Mouse (Mus musculus): ENCODE results near the gene Cadm2. TPM values are rescaled to one million over a fixed set of nuclear protein-coding genes. Genes with fewer than 3 reads are reported as not detected.

Cadm2 gene
- polyA plus RNA-seq, 1 experiment: not detected

DNA sequence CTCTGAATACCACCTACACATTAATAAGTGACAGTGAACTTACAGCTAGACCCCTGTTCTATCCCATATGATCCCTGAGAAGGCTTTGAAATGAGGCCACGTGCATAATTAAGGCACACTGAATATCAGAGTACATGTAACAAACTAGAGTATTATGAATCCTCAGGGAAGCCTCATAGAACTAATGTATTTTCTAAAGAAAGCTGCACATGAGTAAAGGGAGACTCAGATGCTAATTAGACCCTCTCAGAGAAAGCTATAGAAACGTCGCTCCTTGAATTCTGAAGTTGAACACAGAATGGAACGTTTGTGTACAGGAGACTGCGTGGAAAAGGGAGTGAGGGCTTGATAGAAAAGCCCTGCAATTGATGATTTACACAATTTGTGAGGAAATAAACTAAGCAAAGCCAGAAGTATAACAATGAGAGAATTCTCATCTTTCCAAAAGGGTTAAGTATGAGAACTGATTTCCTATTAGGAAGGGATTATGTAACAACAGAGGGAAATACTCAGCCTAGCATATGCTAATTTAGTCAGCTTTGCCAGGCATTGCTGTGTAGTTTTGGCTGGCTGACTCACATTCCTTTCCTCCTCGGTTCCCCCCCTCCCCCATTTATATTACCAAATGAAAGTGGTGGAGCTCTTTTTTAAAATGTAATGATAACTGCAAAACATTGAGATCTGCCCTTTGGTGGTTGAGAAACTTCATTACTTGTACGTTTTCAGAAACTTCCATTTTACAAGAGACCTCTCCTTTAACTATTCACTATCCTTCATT, 9.6 kb downstream of the Cadm2 start:
- Histone ChIP-seq H3K9me3 (ENCODE audit: control insufficient read depth, low read length) (no peaks in the 10 kb centered on the region), H3K36me3 (ENCODE audit: control insufficient read depth) (no peaks in the 10 kb centered on the region), H3K4me1 (ENCODE audit: control insufficient read depth) (no peaks in the 10 kb centered on the region), H3K4me3 (replicated peaks) (no peak overlapping the region), H3K27me3 (ENCODE audit: control insufficient read depth) (peaks cover 2% of the 10 kb centered on the region; the same call in 1 of the 2 replicates)
- TF ChIP-seq TAL1 (IDR thresholded peaks at IDR 0.05; ENCODE audit: low read length): no peak
- TF ChIP-seq GATA1 (IDR thresholded peaks at IDR 0.05; ENCODE audit: low read length): no peak

DNA sequence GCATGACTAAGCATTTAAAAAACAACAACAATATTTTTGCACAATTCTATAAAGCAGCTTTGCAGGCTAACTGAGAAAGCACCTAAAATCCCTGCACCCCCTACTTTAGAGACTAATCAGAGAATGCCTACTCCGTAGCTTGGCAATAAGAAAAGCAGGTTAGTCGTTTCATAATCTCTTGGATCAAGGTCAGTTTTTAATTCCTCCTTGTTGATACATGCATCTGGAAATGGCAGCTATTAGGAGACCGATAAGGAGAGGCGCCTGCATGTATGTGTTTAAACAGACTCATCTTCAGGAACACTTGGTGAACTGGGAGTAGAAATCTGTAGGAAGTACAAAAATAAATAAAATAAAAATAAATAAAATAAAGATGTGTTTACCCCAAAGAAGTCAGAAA, 11.6 kb downstream of the Cadm2 start:
- H3K36me3 ChIP-seq (ENCODE audit: control insufficient read depth): no peaks in the 10 kb centered on the region
- TF ChIP-seq TAL1 (IDR thresholded peaks at IDR 0.05; ENCODE audit: low read length): no peak
- TF ChIP-seq GATA1 (IDR thresholded peaks at IDR 0.05; ENCODE audit: low read length): no peak
- no peaks in the 10 kb centered on the region for H3K4me1 ChIP-seq (ENCODE audit: control insufficient read depth)
- no peaks in the 10 kb centered on the region for H3K27me3 ChIP-seq (ENCODE audit: control insufficient read depth)
- H3K4me3 ChIP-seq (replicated peaks): no peak overlapping the region
- no peaks in the 10 kb centered on the region for H3K9me3 ChIP-seq (ENCODE audit: control insufficient read depth, low read length)

DNA sequence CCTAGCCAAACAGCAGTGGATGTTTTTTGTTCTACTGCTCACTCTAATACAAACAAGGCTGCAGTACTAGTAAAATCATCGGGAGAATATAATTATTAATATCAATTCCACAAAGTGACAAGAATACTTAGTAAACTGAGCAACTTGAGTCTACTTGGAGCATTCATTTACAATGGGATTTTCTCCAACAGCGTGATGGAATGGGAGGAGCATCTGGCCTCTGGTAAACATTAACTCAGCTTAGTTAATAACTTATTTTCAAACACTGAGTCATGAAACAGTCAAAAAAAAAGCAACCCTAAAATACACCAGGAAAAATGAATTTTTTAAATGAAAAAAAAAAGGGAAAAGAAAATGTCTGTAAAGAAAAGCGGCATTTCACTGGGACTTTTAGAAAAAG, 12.2 kb downstream of the Cadm2 start:
- Histone ChIP-seq H3K36me3 (ENCODE audit: control insufficient read depth) (no peaks in the 10 kb centered on the region), H3K9me3 (ENCODE audit: control insufficient read depth, low read length) (no peaks in the 10 kb centered on the region), H3K4me1 (ENCODE audit: control insufficient read depth) (no peaks in the 10 kb centered on the region), H3K4me3 (replicated peaks) (no peak overlapping the region), H3K27me3 (ENCODE audit: control insufficient read depth) (no peaks in the 10 kb centered on the region)
- TF ChIP-seq GATA1 (IDR thresholded peaks at IDR 0.05; ENCODE audit: low read length): no peak
- TF ChIP-seq TAL1 (IDR thresholded peaks at IDR 0.05; ENCODE audit: low read length): no peak

DNA sequence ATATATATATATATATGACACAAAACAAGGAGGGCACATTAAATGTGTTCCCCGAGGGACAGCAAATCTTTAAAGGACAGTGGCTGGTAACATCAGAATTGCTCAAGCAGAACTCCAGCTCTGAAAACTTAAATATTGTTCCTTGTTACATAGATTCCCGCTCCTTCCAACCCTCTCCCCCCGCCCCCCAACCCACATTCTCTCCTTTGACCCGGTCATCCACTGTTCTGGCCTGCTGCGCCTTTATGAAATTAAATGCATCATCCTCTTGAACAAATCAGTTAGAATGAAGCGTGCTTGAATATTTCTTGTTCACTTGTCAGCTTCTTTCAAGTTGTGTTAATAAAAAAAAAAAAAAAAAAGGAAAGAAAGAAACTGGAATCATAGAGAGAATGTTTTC, 15.0 kb downstream of the Cadm2 start:
- Histone ChIP-seq H3K27me3 (ENCODE audit: control insufficient read depth) (no peaks in the 10 kb centered on the region), H3K4me3 (replicated peaks) (no peak overlapping the region), H3K4me1 (ENCODE audit: control insufficient read depth) (no peaks in the 10 kb centered on the region), H3K36me3 (ENCODE audit: control insufficient read depth) (no peaks in the 10 kb centered on the region), H3K9me3 (ENCODE audit: control insufficient read depth, low read length) (no peaks in the 10 kb centered on the region)
- no peak for TF ChIP-seq GATA1 (IDR thresholded peaks at IDR 0.05; ENCODE audit: low read length)
- TF ChIP-seq TAL1 (IDR thresholded peaks at IDR 0.05; ENCODE audit: low read length): no peak

DNA sequence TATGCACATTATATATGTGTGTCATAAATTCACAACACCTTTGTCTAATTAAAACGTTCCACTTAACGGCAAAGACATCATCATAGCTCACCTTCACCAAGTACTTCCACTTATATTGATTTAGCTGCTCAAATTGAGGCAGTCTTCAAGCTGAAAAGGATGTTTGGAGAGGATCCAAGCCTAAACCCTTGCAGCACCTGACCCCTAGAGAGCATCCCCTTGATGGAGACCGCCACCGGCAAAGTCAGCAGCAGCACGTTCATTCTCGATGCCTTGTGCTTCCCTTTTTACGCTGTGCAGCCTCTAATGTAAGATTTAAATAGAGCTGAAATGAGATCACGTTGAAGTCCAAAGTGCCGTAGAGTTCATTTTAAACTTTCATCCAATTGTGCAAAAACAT, 20.7 kb downstream of the Cadm2 start:
- Histone ChIP-seq H3K36me3 (ENCODE audit: control insufficient read depth) (no peaks in the 10 kb centered on the region), H3K9me3 (ENCODE audit: control insufficient read depth, low read length) (no peaks in the 10 kb centered on the region), H3K4me3 (replicated peaks) (no peak overlapping the region), H3K27me3 (ENCODE audit: control insufficient read depth) (no peaks in the 10 kb centered on the region), H3K4me1 (ENCODE audit: control insufficient read depth) (no peaks in the 10 kb centered on the region)
- TF ChIP-seq GATA1 (IDR thresholded peaks at IDR 0.05; ENCODE audit: low read length): no peak
- TF ChIP-seq TAL1 (IDR thresholded peaks at IDR 0.05; ENCODE audit: low read length): no peak

DNA sequence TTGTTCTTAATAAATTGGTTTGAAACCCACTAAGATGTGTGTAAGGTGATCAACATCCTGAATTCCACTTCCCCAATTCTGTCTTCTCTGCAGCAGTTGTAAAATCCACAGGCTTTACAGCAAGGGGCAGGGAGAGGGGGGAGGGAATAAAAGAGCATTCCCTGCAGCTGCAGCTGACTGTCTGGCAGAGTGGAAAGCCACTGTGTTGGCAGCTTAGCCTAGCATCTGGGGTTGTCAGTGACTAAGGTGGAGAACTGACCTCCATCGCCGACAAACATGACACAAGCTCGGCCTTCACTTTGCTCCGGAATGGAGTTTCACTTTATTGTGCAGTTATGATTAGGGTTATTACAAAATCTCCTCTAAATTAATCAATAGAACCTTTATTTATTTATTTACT, 21.9 kb downstream of the Cadm2 start:
- TF ChIP-seq TAL1 (IDR thresholded peaks at IDR 0.05; ENCODE audit: low read length): no peak
- TF ChIP-seq GATA1 (IDR thresholded peaks at IDR 0.05; ENCODE audit: low read length): no peak
- Histone ChIP-seq H3K9me3 (ENCODE audit: control insufficient read depth, low read length) (no peaks in the 10 kb centered on the region), H3K27me3 (ENCODE audit: control insufficient read depth) (no peaks in the 10 kb centered on the region), H3K4me1 (ENCODE audit: control insufficient read depth) (no peaks in the 10 kb centered on the region), H3K36me3 (ENCODE audit: control insufficient read depth) (no peaks in the 10 kb centered on the region), H3K4me3 (replicated peaks) (no peak overlapping the region)

DNA sequence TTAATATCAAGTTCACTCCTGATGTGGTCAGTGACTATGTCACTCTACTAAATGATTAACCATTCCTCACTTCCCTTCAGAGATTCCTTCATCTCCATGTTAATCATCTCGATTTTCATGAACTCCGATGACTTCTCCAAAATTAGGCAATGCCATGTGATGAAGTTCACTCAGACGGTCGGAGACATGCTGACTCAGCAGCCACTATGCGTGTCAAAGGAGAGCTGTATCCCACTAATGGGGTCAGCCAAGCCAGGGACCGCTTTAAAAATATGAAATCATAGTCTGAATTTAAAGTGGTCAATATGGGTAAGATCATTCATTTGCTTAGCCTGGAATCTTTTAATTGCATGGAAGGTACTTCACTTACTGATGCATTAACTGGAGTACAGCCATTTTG, 29.7 kb downstream of the Cadm2 start:
- TF ChIP-seq TAL1 (IDR thresholded peaks at IDR 0.05; ENCODE audit: low read length): no peak
- no peak for TF ChIP-seq GATA1 (IDR thresholded peaks at IDR 0.05; ENCODE audit: low read length)
- no peaks in the 10 kb centered on the region for H3K9me3 ChIP-seq (ENCODE audit: control insufficient read depth, low read length)
- H3K27me3 ChIP-seq (ENCODE audit: control insufficient read depth): no peaks in the 10 kb centered on the region
- no peaks in the 10 kb centered on the region for H3K36me3 ChIP-seq (ENCODE audit: control insufficient read depth)
- no peaks in the 10 kb centered on the region for H3K4me1 ChIP-seq (ENCODE audit: control insufficient read depth)
- no peak overlapping the region for H3K4me3 ChIP-seq (replicated peaks)

DNA sequence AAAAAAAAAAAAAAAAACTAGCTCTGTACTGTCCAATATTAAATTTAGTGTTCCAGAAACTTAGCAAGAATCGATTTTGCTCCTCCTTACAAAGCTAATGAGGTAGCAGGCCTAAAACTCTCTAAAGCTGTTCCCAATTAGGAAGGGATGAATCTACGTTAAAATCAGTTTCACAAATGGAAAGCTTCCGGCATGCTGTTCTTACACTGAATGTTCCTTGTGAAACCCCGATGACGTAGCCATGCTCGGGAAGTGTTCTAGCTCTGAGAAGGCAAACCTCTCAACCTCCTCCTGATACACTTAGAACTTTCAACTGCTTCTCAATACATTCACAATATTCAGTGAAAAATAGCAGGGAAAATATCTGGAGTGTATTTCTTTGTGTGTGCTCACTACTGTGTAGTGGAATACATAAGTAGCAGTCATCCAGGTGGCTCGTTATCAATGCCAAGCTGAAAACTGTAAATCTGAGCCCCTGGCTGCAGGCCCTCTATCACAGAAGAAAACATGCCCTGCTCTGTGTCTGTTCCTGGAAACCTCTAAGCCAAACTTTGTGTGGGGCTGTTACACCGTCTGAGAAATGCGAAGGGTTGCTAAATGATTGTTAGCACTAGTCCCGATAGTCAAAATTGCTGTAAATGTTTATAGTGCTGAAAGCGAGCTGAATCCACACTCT, 41.7 kb downstream of the Cadm2 start:
- H3K36me3 ChIP-seq (ENCODE audit: control insufficient read depth): no peaks in the 10 kb centered on the region
- no peak overlapping the region for H3K4me3 ChIP-seq (replicated peaks)
- TF ChIP-seq GATA1 (IDR thresholded peaks at IDR 0.05; ENCODE audit: low read length) (no peak), TAL1 (IDR thresholded peaks at IDR 0.05; ENCODE audit: low read length) (no peak)

DNA sequence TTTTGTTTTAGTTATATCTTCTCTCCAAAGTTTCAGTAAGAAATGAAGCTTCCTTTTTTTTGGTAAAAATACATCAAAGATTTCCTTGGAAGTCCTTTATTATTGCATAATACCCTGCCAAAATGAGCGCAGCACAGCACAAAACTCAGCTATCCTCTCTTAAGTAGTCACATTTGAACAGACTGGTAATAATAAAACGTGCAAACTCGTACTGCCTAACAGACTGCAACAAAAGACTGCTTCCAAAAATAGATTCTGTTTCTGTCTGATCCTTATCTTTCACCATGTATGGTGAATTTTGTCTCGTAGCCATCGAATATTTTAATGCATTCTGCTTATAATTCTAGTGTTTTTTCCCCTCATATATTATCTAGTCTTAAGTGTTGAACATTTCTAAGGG, 45.2 kb downstream of the Cadm2 start:
- Histone ChIP-seq H3K4me1 (ENCODE audit: control insufficient read depth) (no peaks in the 10 kb centered on the region), H3K9me3 (ENCODE audit: control insufficient read depth, low read length) (no peaks in the 10 kb centered on the region), H3K36me3 (ENCODE audit: control insufficient read depth) (no peaks in the 10 kb centered on the region), H3K4me3 (replicated peaks) (no peak overlapping the region), H3K27me3 (ENCODE audit: control insufficient read depth) (no peaks in the 10 kb centered on the region)
- TF ChIP-seq GATA1 (IDR thresholded peaks at IDR 0.05; ENCODE audit: low read length) (no peak), TAL1 (IDR thresholded peaks at IDR 0.05; ENCODE audit: low read length) (no peak)

More for the DNA sequence above, 41.7 kb downstream of the Cadm2 start:
- no peaks in the 10 kb centered on the region for H3K9me3 ChIP-seq (ENCODE audit: control insufficient read depth, low read length)
- H3K27me3 ChIP-seq (ENCODE audit: control insufficient read depth): no peaks in the 10 kb centered on the region
- no peaks in the 10 kb centered on the region for H3K4me1 ChIP-seq (ENCODE audit: control insufficient read depth)
